Mouse (Mus musculus) limb, embryonic 10.5 days (tissue): ENCODE measurements around the gene Wwp2. TPM values are rescaled to one million over a fixed set of nuclear protein-coding genes. Genes with fewer than 3 reads are reported as not detected.

Experiments
- DNase-seq: peaks from one replicate; pipeline ENCODE4 v3.0.0-alpha.2; 2017; ENCODE audit warnings: low spot score
- H3K27ac ChIP-seq: fragments of 300-500 bp; sonication (generic); 2 replicates; pipeline ENCODE4 v1.5.1; 2016; ENCODE audit warnings: mild to moderate bottlenecking
- H3K27me3 ChIP-seq: fragments of 300-500 bp; sonication (generic); 2 replicates; pipeline ENCODE4 v1.6.1; 2016; ENCODE audit warnings: low read depth, mild to moderate bottlenecking; ENCODE audit not compliant: poor library complexity, severe bottlenecking
- H3K36me3 ChIP-seq: fragments of 300-500 bp; sonication (generic); 2 replicates; pipeline ENCODE4 v1.6.1; 2016; ENCODE audit warnings: mild to moderate bottlenecking, moderate library complexity
- H3K4me1 ChIP-seq: fragments of 300-500 bp; sonication (generic); 2 replicates; pipeline ENCODE4 v1.6.1; 2016
- H3K4me3 ChIP-seq: fragments of 300-500 bp; sonication (generic); 2 replicates; pipeline ENCODE4 v1.5.1; 2016; ENCODE audit warnings: mild to moderate bottlenecking, moderate library complexity
- H3K9me3 ChIP-seq: fragments of 300-500 bp; sonication (generic); replicated peaks from 2 replicates; pipeline ENCODE4 v1.6.1; 2016; ENCODE audit warnings: mild to moderate bottlenecking
- WGBS: fragments of 180-500 bp; shearing (Covaris S2); methylation state at CpG from one replicate; pipeline ENCODE4 v1.1.7; 2016; 5-methylcytosine and 5-hydroxymethylcytosine counted together
- polyA plus RNA-seq: library from polyadenylated mRNA; unstranded; fragments of >200 nt; fragmentation: Nextera tagmentation; extraction: Ambion mirVana; gene quantifications from 2 replicates; pipeline ENCODE4 v1.2.1, GENCODE M21; 2016

Wwp2 gene
- polyA plus RNA-seq, 1 experiment from 2014 or later, result 116 TPM

DNA sequence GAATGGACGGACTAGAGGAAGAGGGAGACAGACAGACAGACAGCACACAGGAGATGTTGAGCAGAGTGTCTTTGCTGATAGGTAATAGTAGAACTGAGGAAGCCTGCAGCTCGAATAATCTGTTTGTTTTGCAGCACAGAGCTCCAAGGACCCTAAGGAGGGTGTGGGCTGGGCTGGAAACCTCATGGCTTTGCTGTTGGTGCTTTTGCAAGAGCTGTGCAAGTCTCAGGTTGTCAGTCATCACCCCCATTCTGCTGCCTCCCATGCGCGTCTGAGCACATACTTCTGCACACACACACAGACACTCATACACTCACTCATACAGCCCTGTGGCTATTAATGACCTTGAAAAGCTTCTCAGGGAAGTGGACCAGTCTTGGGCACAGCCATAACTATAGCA is 101.3 kb downstream of the Wwp2 start:
- Histone ChIP-seq H3K36me3 (peaks cover 59% of the 10 kb centered on the region), H3K27ac (no peak overlapping the region), H3K4me3 (no peak overlapping the region), H3K27me3 (no peaks in the 10 kb centered on the region), H3K9me3 (no peaks in the 10 kb centered on the region), H3K4me1 (no peaks in the 10 kb centered on the region)
- 87% methylated on average over 4 of the region's 4 CpGs for WGBS
- DNase-seq, result no peak

GRCm38 (mm10) chr8:107540623-107541022 is 104.5 kb downstream of the Wwp2 start:
- H3K4me1 ChIP-seq, result peaks cover 14% of the 10 kb centered on the region
- no peaks in the 10 kb centered on the region for H3K9me3 ChIP-seq
- 93% methylated on average over 12 of the region's 12 CpGs for WGBS
- DNase-seq, result no peak
- 0 out of 2 replicates have a peak overlapping the region, but pooled peaks have one; percentile 3 for H3K27ac ChIP-seq
- peaks cover 53% of the 10 kb centered on the region for H3K36me3 ChIP-seq
- no peaks in the 10 kb centered on the region for H3K27me3 ChIP-seq
- no peak overlapping the region for H3K4me3 ChIP-seq

- Histone ChIP-seq H3K4me1 (peaks cover 14% of the 10 kb centered on the region), H3K27me3 (no peaks in the 10 kb centered on the region), H3K4me3 (no peak overlapping the region), H3K27ac (no peak overlapping the region), H3K36me3 (peaks cover 53% of the 10 kb centered on the region), H3K9me3 (no peaks in the 10 kb centered on the region)
- WGBS, result 88% methylated on average over 4 of the region's 4 CpGs
- DNase-seq, result no peak
Observed at GRCm38 (mm10) chr8:107541369-107541768, 105.2 kb downstream of the Wwp2 start.

DNA sequence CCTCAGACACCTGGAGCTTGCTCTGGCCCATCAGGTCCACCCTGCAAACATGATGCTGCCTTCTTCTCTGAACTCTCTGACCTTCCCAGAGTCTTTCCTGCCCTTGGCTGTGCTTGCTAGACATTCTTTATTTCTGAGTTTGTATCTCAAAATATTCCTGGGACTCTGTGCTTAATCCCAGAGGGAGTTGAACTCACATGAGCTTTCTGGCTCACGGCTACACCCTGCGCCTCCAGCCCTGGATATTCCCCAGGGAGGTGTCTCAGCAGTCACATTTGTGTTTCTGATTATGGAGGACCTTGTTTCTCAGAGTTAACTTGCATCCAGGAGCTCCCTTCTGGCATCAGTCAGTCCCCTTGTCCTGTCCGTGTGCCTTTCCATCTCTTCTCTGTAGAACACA is 106.0 kb downstream of the Wwp2 start:
- H3K27me3 ChIP-seq, result no peaks in the 10 kb centered on the region
- DNase-seq, result no peak
- H3K4me3 ChIP-seq, result no peak overlapping the region
- H3K4me1 ChIP-seq, result peaks cover 21% of the 10 kb centered on the region
- 96% methylated on average over 3 of the region's 3 CpGs for WGBS
- peaks cover 57% of the 10 kb centered on the region for H3K36me3 ChIP-seq
- H3K9me3 ChIP-seq, result no peaks in the 10 kb centered on the region
- no peak overlapping the region for H3K27ac ChIP-seq

GRCm38 (mm10) chr8:107543714-107544113 is 107.5 kb downstream of the Wwp2 start:
- Histone ChIP-seq H3K27ac (peak overlapping the region; percentile 86), H3K36me3 (peaks cover 65% of the 10 kb centered on the region)
- WGBS, result 91% methylated on average over 11 of the region's 11 CpGs

GRCm38 (mm10) chr8:107544211-107544610 is 108.0 kb downstream of the Wwp2 start:
- no peaks in the 10 kb centered on the region for H3K9me3 ChIP-seq
- H3K27ac ChIP-seq, result peak overlapping the region; percentile 86
- no peak overlapping the region for H3K4me3 ChIP-seq
- DNase-seq, result no peak
- no peaks in the 10 kb centered on the region for H3K27me3 ChIP-seq
- 87% methylated on average over 8 of the region's 8 CpGs for WGBS
- peaks cover 70% of the 10 kb centered on the region for H3K36me3 ChIP-seq
- H3K4me1 ChIP-seq, result peaks cover 21% of the 10 kb centered on the region

More at GRCm38 (mm10) chr8:107543714-107544113, 107.5 kb downstream of the Wwp2 start:
- DNase-seq, result no peak
- Histone ChIP-seq H3K9me3 (no peaks in the 10 kb centered on the region), H3K4me3 (no peak overlapping the region), H3K27me3 (no peaks in the 10 kb centered on the region), H3K4me1 (peaks cover 21% of the 10 kb centered on the region)

DNA sequence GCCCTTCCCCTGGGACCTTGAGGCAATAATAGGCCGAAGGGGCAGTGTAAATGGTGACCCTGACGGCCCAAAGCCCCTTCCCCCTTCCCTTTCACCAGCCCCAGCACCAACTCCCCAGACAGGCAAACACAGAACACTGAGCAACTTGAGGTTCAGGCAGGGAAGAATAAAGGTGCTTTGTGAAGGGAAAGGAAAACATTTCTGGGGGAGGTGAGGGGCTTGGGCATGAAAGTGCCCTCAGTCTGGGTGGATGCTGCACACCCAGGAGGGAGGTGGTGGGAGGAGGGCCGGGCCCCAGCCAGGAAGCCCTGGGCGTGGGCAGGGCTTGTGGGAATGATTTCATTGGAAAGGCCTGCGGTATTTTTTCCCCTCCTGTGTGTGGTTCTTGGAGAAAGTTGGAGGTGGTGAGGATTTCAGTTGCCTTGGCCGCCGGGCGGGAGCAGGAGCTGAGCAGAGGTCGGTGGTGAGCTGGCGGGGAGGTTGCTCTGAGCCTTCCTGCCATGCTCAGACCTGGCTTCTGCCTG is 108.5 kb downstream of the Wwp2 start:
- Histone ChIP-seq H3K27ac (peak overlapping the region; percentile 86), H3K4me1 (peaks cover 21% of the 10 kb centered on the region), H3K4me3 (peak overlapping the region; percentile 38; the same call in 1 of the 2 replicates), H3K9me3 (no peaks in the 10 kb centered on the region), H3K36me3 (peaks cover 75% of the 10 kb centered on the region), H3K27me3 (no peaks in the 10 kb centered on the region)
- DNase-seq, result no peak
- WGBS, result 65% methylated on average over 10 of the region's 10 CpGs

GRCm38 (mm10) chr8:107545621-107546152 is 109.5 kb downstream of the Wwp2 start:
- Histone ChIP-seq H3K27me3 (no peaks in the 10 kb centered on the region), H3K4me1 (peaks cover 21% of the 10 kb centered on the region), H3K4me3 (peak overlapping the region; percentile 38), H3K9me3 (no peaks in the 10 kb centered on the region), H3K27ac (peak overlapping the region; percentile 86), H3K36me3 (peaks cover 77% of the 10 kb centered on the region)
- 95% methylated on average over 11 of the region's 11 CpGs for WGBS
- DNase-seq, result no peak

DNA sequence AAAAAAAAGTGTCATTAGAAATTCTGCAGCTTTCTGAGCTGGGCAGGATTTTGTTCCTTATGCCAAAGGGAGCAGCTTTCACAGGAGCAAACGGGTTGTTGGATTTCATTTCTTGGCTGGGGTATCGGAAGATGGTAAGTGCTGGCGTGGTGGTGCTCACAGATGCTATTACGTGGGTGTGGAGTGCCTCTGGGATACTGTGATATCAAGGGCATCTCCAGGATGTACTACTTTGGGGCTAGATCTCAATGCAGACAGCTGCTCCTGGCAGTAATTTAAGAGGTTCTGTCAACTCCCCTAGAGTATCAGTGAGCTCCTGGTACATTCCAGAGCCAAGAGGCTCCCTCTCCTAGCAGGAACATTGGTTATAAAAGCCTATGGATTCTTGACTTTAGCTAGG is 110.0 kb downstream of the Wwp2 start:
- Histone ChIP-seq H3K4me1 (peaks cover 21% of the 10 kb centered on the region), H3K9me3 (no peaks in the 10 kb centered on the region), H3K4me3 (peak overlapping the region; percentile 38; the same call in 1 of the 2 replicates), H3K27me3 (no peaks in the 10 kb centered on the region), H3K27ac (peak overlapping the region; percentile 86), H3K36me3 (peaks cover 78% of the 10 kb centered on the region)
- WGBS, result 96% methylated on average over 4 of the region's 4 CpGs
- no peak for DNase-seq

DNA sequence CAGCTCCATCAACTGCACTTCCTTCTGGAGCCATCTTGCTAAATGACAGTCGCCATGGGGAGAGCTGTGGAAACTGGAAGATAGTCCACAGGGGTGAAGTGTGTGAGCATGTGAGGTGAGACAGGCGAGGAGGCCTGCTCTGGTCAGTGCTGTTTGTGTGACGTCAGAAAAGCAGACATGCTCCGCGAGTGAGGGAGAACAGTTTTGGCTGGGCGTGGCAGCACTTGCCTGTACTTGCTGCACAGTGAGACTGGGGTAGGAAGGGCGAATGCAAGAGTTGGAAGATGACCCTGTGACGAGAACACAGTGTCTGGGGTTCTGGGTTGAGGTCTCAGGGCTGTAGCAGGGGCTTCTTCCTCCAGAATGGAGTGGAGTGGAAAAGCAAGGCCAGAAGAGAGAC is 110.7 kb downstream of the Wwp2 start:
- Histone ChIP-seq H3K36me3 (peaks cover 80% of the 10 kb centered on the region), H3K27me3 (no peaks in the 10 kb centered on the region), H3K4me3 (peak overlapping the region; percentile 38; the same call in 1 of the 2 replicates), H3K9me3 (no peaks in the 10 kb centered on the region), H3K4me1 (peaks cover 22% of the 10 kb centered on the region), H3K27ac (peak overlapping the region; percentile 86)
- no peak for DNase-seq
- WGBS, result 86% methylated on average over 8 of the region's 8 CpGs

GRCm38 (mm10) chr8:107552234-107552633 is 116.1 kb downstream of the Wwp2 start:
- H3K36me3 ChIP-seq, result peaks cover 96% of the 10 kb centered on the region
- peaks cover 13% of the 10 kb centered on the region for H3K4me1 ChIP-seq
- H3K9me3 ChIP-seq, result no peaks in the 10 kb centered on the region
- H3K27ac ChIP-seq, result no peak overlapping the region
- H3K4me3 ChIP-seq, result no peak overlapping the region
- DNase-seq, result no peak
- no peaks in the 10 kb centered on the region for H3K27me3 ChIP-seq
- 90% methylated on average over 6 of the region's 6 CpGs for WGBS

GRCm38 (mm10) chr8:107555231-107555630 is 119.1 kb downstream of the Wwp2 start:
- Histone ChIP-seq H3K27me3 (no peaks in the 10 kb centered on the region), H3K4me3 (no peak overlapping the region), H3K27ac (no peak overlapping the region), H3K36me3 (peaks cover 79% of the 10 kb centered on the region), H3K9me3 (no peaks in the 10 kb centered on the region), H3K4me1 (peaks cover 21% of the 10 kb centered on the region)
- 91% methylated on average over 10 of the region's 10 CpGs for WGBS
- DNase-seq, result no peak

GRCm38 (mm10) chr8:107556511-107556936 is 120.4 kb downstream of the Wwp2 start:
- peaks cover 33% of the 10 kb centered on the region for H3K4me1 ChIP-seq
- no peak for DNase-seq
- H3K4me3 ChIP-seq, result no peak overlapping the region
- peaks cover 66% of the 10 kb centered on the region for H3K36me3 ChIP-seq
- no peaks in the 10 kb centered on the region for H3K27me3 ChIP-seq
- no peak overlapping the region for H3K27ac ChIP-seq
- H3K9me3 ChIP-seq, result no peaks in the 10 kb centered on the region
- WGBS, result 59% methylated on average over 12 of the region's 12 CpGs
